Mouse (Mus musculus) right cerebral cortex, postnatal 25 days (tissue): ENCODE results near the gene Rhbdl1.

Source experiments
- DNase-seq: peaks from one replicate; pipeline ENCODE4 v3.0.0; 2022

Gene Rhbdl1

GRCm38 (mm10) chr17:25838904-25839303, 1.8 kb upstream of the Rhbdl1 start:
- DNase-seq: no peak

GRCm38 (mm10) chr17:25837533-25837932, 438 bp upstream of the Rhbdl1 start:
- DNase-seq: no peak

- no peak for DNase-seq
Measured at GRCm38 (mm10) chr17:25836397-25837075, 559 bp downstream of the Rhbdl1 start.

- no peak for DNase-seq
Measured at GRCm38 (mm10) chr17:25835816-25836215, 1.3 kb downstream of the Rhbdl1 start.

- no peak for DNase-seq
Measured at GRCm38 (mm10) chr17:25835301-25835700, 1.8 kb downstream of the Rhbdl1 start.

GRCm38 (mm10) chr17:25834595-25835222, 2.4 kb downstream of the Rhbdl1 start:
- no peak for DNase-seq

GRCm38 (mm10) chr17:25833961-25834594, 3.0 kb downstream of the Rhbdl1 start:
- no peak for DNase-seq

- DNase-seq: no peak
Measured at GRCm38 (mm10) chr17:25833291-25833663, 3.8 kb downstream of the Rhbdl1 start, which contains the start of gene Stub1. Gene Stub1, minus strand, starts transcription at chr17:25833404.

- peak; percentile 98 for DNase-seq
Measured at GRCm38 (mm10) chr17:25832436-25833290, 4.4 kb downstream of the Rhbdl1 start.

- DNase-seq: no peak
Measured at GRCm38 (mm10) chr17:25831451-25832281, 5.4 kb downstream of the Rhbdl1 start.

GRCm38 (mm10) chr17:25830806-25831431, 6.2 kb downstream of the Rhbdl1 start:
- DNase-seq: no peak

- DNase-seq: no peak
Measured at GRCm38 (mm10) chr17:25830200-25830753, 6.8 kb downstream of the Rhbdl1 start.

GRCm38 (mm10) chr17:25829558-25830017, 7.5 kb downstream of the Rhbdl1 start:
- DNase-seq: no peak

GRCm38 (mm10) chr17:25828712-25829557, 8.2 kb downstream of the Rhbdl1 start, which contains the start of gene Jmjd8:
Gene Jmjd8, plus strand, starts transcription at chr17:25828867.
- peak; percentile 86 for DNase-seq

GRCm38 (mm10) chr17:25828223-25828594, 8.9 kb downstream of the Rhbdl1 start:
- DNase-seq: no peak

GRCm38 (mm10) chr17:25827546-25828222, 9.4 kb downstream of the Rhbdl1 start:
- DNase-seq: no peak

- DNase-seq: no peak
Measured at GRCm38 (mm10) chr17:25827011-25827410, 10.1 kb downstream of the Rhbdl1 start.

- DNase-seq: no peak
Measured at GRCm38 (mm10) chr17:25825984-25826570, 11.0 kb downstream of the Rhbdl1 start.

GRCm38 (mm10) chr17:25825311-25825710, 11.8 kb downstream of the Rhbdl1 start:
- DNase-seq: no peak
